Mouse (Mus musculus) forebrain, embryonic 14.5 days (tissue): ENCODE measurements at regions not wholly inside any gene's neighbourhood (a gene's known extent, or its start where the extent isn't known, plus 50 kb on each side); places are given as distances from the start of the nearest gene placed in this dataset.
"Not testable (repeated sequence)": the region's sequence is repeated elsewhere in the genome, so short reads cannot be mapped to it uniquely, and the experiment has no call there.

Experiments
- ATAC-seq: fragments of 200-750 bp; cut with Nextera tagmentation; 2 replicates; pipeline ENCODE4 v1.8.0; 2017; ENCODE audit warnings: mild to moderate bottlenecking, moderate library complexity
- DNase-seq: peaks from one replicate; pipeline ENCODE4 v3.0.0-alpha.2; 2015; ENCODE audit warnings: low spot score
- H3K27ac ChIP-seq: fragments of 300-500 bp; sonication (generic); 2 replicates; pipeline ENCODE4 v1.5.1; 2014; ENCODE audit warnings: low read depth, mild to moderate bottlenecking, control low read depth, low read length, moderate library complexity
- H3K27me3 ChIP-seq: fragments of 300-500 bp; sonication (generic); replicated peaks from 2 replicates; pipeline ENCODE4 v1.6.1; 2014; ENCODE audit warnings: low read length, control low read depth, mixed read lengths; ENCODE audit not compliant: control insufficient read depth, insufficient read depth
- H3K36me3 ChIP-seq: fragments of 300-500 bp; sonication (generic); 2 replicates; pipeline ENCODE4 v1.6.1; 2014; ENCODE audit warnings: low read length, control low read depth; ENCODE audit not compliant: control insufficient read depth, insufficient read depth
- H3K4me1 ChIP-seq: fragments of 300-500 bp; sonication (generic); 2 replicates; pipeline ENCODE4 v1.6.1; 2014; ENCODE audit warnings: antibody characterized with exemption, low read length, control low read depth; ENCODE audit not compliant: control insufficient read depth, insufficient read depth
- H3K4me2 ChIP-seq: fragments of 300-500 bp; sonication (generic); 2 replicates; pipeline ENCODE4 v1.6.1; 2014; ENCODE audit warnings: mild to moderate bottlenecking, control low read depth, low read length
- H3K4me3 ChIP-seq: fragments of 300-500 bp; sonication (generic); 2 replicates; pipeline ENCODE4 v1.5.1; 2014; ENCODE audit warnings: low read depth, low read length, control low read depth
- H3K9ac ChIP-seq: fragments of 300-500 bp; sonication (generic); 2 replicates; pipeline ENCODE4 v1.6.1; 2014; ENCODE audit warnings: mild to moderate bottlenecking, low read length, control low read depth, moderate library complexity
- H3K9me3 ChIP-seq: fragments of 300-500 bp; sonication (generic); replicated peaks from 2 replicates; pipeline ENCODE4 v1.6.1; 2016; ENCODE audit warnings: low read length, control low read depth, mixed read lengths; ENCODE audit not compliant: control insufficient read depth
- WGBS: fragments of 180-500 bp; shearing (Covaris S2); extraction: QIAGEN DNeasy Blood & Tissue Kit; methylation state at CpG from one replicate; pipeline ENCODE4 v1.1.7; 2014; 5-methylcytosine and 5-hydroxymethylcytosine counted together

DNA sequence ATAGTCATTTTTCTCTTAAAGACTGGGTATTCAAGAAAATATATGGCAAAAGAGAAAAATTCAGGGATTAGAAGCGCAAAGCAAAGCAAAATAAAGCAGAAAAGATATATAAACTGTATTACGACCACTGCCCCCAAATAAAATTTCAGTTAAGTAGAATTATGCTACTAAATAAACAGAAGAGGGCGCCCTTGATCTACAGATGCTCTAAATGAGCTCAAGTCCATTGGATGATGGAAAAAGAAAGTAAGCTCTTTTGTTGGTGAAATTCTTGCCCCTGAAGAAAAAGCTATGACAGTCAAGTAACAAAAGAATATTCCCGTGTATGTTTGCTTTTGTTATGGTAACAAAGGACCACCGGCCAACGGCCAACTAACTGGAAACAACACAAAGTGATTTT, 165.5 kb upstream of the Stk26 start:
- 29% methylated on average over 6 of the region's 6 CpGs for WGBS
- H3K36me3 ChIP-seq = no peaks in the 10 kb centered on the region
- no peak for ATAC-seq
- H3K27ac ChIP-seq = no peak overlapping the region
- no peak overlapping the region for H3K4me3 ChIP-seq
- H3K4me2 ChIP-seq = no peak overlapping the region
- no peaks in the 10 kb centered on the region for H3K9me3 ChIP-seq
- DNase-seq = peak; percentile 90
- H3K27me3 ChIP-seq = no peaks in the 10 kb centered on the region
- H3K4me1 ChIP-seq = no peaks in the 10 kb centered on the region
- H3K9ac ChIP-seq = no peak overlapping the region

DNA sequence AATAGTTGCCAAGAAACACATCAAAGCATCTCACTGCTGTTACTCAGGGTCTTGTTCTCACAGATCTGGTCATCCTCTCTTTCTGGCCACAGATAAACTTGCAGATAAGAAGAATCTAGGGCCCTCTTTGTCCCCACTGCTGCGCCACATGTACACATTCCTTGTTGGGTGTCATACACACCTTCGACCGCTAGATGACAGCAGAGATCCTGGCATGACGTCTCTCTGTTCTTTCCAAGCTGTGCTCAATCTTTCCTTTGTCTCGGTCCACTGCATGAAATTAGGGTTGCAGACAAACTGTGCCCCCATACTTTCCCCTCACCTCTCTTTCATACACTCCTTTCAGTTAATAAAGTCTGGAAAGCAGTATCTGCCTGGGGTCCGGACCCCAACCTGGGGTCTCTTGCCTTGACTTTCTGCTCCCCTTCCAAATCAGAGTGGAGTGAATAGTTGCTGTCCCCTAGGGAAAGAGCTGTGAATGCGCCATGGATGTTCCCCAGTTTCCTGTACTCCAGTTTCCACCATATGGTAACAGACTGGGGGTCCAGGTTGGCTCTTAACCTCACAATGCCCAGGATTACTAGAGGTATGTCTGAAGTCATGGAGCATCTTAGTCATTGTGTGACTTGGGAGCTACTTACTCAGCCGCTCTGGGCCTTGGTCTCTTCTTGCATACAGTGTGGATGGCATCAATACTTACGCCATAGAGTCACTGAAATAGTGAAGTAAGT, 182.8 kb upstream of the Stk26 start:
- 34% methylated on average over 9 of the region's 9 CpGs for WGBS
- DNase-seq = peak; percentile 83
- Histone ChIP-seq H3K4me3 (no peak overlapping the region), H3K9me3 (no peaks in the 10 kb centered on the region), H3K4me2 (no peak overlapping the region), H3K9ac (no peak overlapping the region), H3K36me3 (no peaks in the 10 kb centered on the region), H3K4me1 (no peaks in the 10 kb centered on the region), H3K27ac (no peak overlapping the region), H3K27me3 (no peaks in the 10 kb centered on the region)
- peak; percentile 90 for ATAC-seq

- WGBS = 72% methylated on average over 6 of the region's 6 CpGs
- ATAC-seq = no peak
Measured at GRCm38 (mm10) chrX:50657180-50657834, 183.5 kb upstream of the Stk26 start.

GRCm38 (mm10) chrX:50655380-50655779, 185.5 kb upstream of the Stk26 start:
- not testable (repeated sequence) for H3K27me3 ChIP-seq, ATAC-seq, H3K4me2 ChIP-seq, H3K36me3 ChIP-seq, H3K9me3 ChIP-seq, H3K27ac ChIP-seq, H3K9ac ChIP-seq, DNase-seq, H3K4me1 ChIP-seq, H3K4me3 ChIP-seq
- 89% methylated on average over 1 of the region's 1 CpGs for WGBS

More at GRCm38 (mm10) chrX:50657180-50657834, 183.5 kb upstream of the Stk26 start:
- no peak overlapping the region for H3K4me2 ChIP-seq
- H3K4me3 ChIP-seq = no peak overlapping the region
- H3K9me3 ChIP-seq = no peaks in the 10 kb centered on the region
- H3K27me3 ChIP-seq = no peaks in the 10 kb centered on the region
- H3K9ac ChIP-seq = no peak overlapping the region
- no peaks in the 10 kb centered on the region for H3K36me3 ChIP-seq
- H3K4me1 ChIP-seq = no peaks in the 10 kb centered on the region
- no peak overlapping the region for H3K27ac ChIP-seq
- no peak for DNase-seq

- DNase-seq = no peak
- Histone ChIP-seq H3K9ac (no peak overlapping the region), H3K4me2 (no peak overlapping the region), H3K9me3 (no peaks in the 10 kb centered on the region), H3K27ac (no peak overlapping the region), H3K36me3 (no peaks in the 10 kb centered on the region), H3K4me3 (no peak overlapping the region), H3K27me3 (no peaks in the 10 kb centered on the region), H3K4me1 (no peaks in the 10 kb centered on the region)
- no peak for ATAC-seq
- 63% methylated on average over 4 of the region's 4 CpGs for WGBS
Measured at GRCm38 (mm10) chrX:50641347-50641746, 199.5 kb upstream of the Stk26 start.

- peaks cover 2% of the 10 kb centered on the region; the same call in 1 of the 2 replicates for H3K4me1 ChIP-seq
- H3K27ac ChIP-seq = no peak overlapping the region
- peak; percentile 30 for ATAC-seq
- no peaks in the 10 kb centered on the region for H3K36me3 ChIP-seq
- 39% methylated on average over 6 of the region's 6 CpGs for WGBS
- DNase-seq = no peak
- peak overlapping the region; percentile 54 for H3K4me2 ChIP-seq
- H3K9ac ChIP-seq = peak overlapping the region; percentile 53
- H3K9me3 ChIP-seq = no peaks in the 10 kb centered on the region
- peak overlapping the region; percentile 43 for H3K4me3 ChIP-seq
- no peaks in the 10 kb centered on the region for H3K27me3 ChIP-seq
Measured at GRCm38 (mm10) chrX:50635634-50636033, 205.2 kb upstream of the Stk26 start.

- Histone ChIP-seq H3K4me1 (peaks cover 2% of the 10 kb centered on the region; the same call in 1 of the 2 replicates), H3K9me3 (no peaks in the 10 kb centered on the region), H3K36me3 (no peaks in the 10 kb centered on the region), H3K4me3 (peak overlapping the region; percentile 43), H3K27me3 (no peaks in the 10 kb centered on the region), H3K4me2 (peak overlapping the region; percentile 54), H3K9ac (peak overlapping the region; percentile 53), H3K27ac (no peak overlapping the region)
- ATAC-seq = peak; percentile 99
- 24% methylated on average over 30 of the region's 30 CpGs for WGBS
- DNase-seq = peak; percentile 90
Measured at GRCm38 (mm10) chrX:50634842-50635615, 205.8 kb upstream of the Stk26 start.

DNA sequence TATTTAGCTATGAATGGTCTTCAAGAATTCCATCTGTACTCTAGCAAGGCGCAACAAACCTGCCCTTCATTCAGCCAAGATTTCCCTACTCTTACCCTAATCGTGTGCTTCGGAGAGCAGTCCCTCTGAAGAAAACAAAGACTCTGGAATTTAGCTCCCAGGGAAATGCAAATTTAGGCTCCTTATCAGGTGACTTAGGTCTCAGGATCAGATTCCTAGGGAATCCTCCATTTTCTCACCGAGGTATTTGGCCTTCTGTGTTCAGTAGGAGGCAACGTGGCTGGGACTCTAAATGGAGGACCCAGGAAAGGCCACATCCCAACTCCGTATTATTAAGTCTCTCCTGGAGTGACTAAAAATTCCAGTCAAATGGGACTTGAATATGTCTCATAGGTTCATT, 204.2 kb upstream of the Olfr1324 start:
- DNase-seq (no peak), ATAC-seq (no peak)
- H3K9me3 ChIP-seq = no peaks in the 10 kb centered on the region
- H3K4me3 ChIP-seq = no peak overlapping the region
- H3K9ac ChIP-seq = no peak overlapping the region
- peaks cover 2% of the 10 kb centered on the region; the same call in 1 of the 2 replicates for H3K4me1 ChIP-seq
- H3K36me3 ChIP-seq = no peaks in the 10 kb centered on the region
- WGBS = 27% methylated on average over 6 of the region's 6 CpGs
- no peaks in the 10 kb centered on the region for H3K27me3 ChIP-seq
- no peak overlapping the region for H3K4me2 ChIP-seq
- H3K27ac ChIP-seq = no peak overlapping the region
